Mouse (Mus musculus) common myeloid progenitor, adult 5-6 weeks (primary cell): Measurements from ENCODE around the gene Slc50a1. TPM values are rescaled to one million over a fixed set of nuclear protein-coding genes. Genes with fewer than 3 reads are reported as not detected.

Experiments used
- ATAC-seq: replicated peaks from 2 replicates; pipeline ENCODE4 v1.8.0; 2016; ENCODE audit warnings: low read depth, mild to moderate bottlenecking, moderate TSS enrichment, inconsistent platforms; ENCODE audit not compliant: poor library complexity, severe bottlenecking
- total RNA-seq: library from RNA; stranded (forward); fragments of 200-1000, 187-1606 nt; gene quantifications from 2 replicates; pipeline ENCODE4 v1.2.3, GENCODE M21; 2017

Gene Slc50a1
- total RNA-seq, 1 experiment from 2014 or later: 65.3 TPM

GRCm38 (mm10) chr3:89296761-89297396, 26.5 kb upstream of the Slc50a1 start:
- no peak for ATAC-seq

- ATAC-seq: no peak
Measured at GRCm38 (mm10) chr3:89295685-89296230, 25.4 kb upstream of the Slc50a1 start.

GRCm38 (mm10) chr3:89294195-89294594, 23.8 kb upstream of the Slc50a1 start:
- no peak for ATAC-seq

- no peak for ATAC-seq
Measured at GRCm38 (mm10) chr3:89293247-89293918, 23.0 kb upstream of the Slc50a1 start.

- no peak for ATAC-seq
Measured at GRCm38 (mm10) chr3:89292303-89292702, 21.9 kb upstream of the Slc50a1 start.

GRCm38 (mm10) chr3:89291874-89292273, 21.5 kb upstream of the Slc50a1 start:
- no peak for ATAC-seq

GRCm38 (mm10) chr3:89288503-89288928, 18.1 kb upstream of the Slc50a1 start:
- ATAC-seq: no peak

GRCm38 (mm10) chr3:89287286-89287685, 16.9 kb upstream of the Slc50a1 start:
- ATAC-seq: no peak

GRCm38 (mm10) chr3:89285526-89285925, 15.2 kb upstream of the Slc50a1 start:
- no peak for ATAC-seq

GRCm38 (mm10) chr3:89284261-89284660, 13.9 kb upstream of the Slc50a1 start:
- ATAC-seq: no peak

- ATAC-seq: no peak
Measured at GRCm38 (mm10) chr3:89282291-89282643, 11.9 kb upstream of the Slc50a1 start.

GRCm38 (mm10) chr3:89281579-89282290, 11.4 kb upstream of the Slc50a1 start:
- peak; percentile 72 for ATAC-seq

GRCm38 (mm10) chr3:89280606-89281511, 10.5 kb upstream of the Slc50a1 start, which contains the start of gene Efna1:
Gene Efna1, minus strand, starts transcription at chr3:89281142.
- peak; percentile 31; the same call in 1 of the 2 replicates for ATAC-seq

- no peak for ATAC-seq
Measured at GRCm38 (mm10) chr3:89280050-89280605, 9.8 kb upstream of the Slc50a1 start.

GRCm38 (mm10) chr3:89279153-89279890, 9.0 kb upstream of the Slc50a1 start:
- peak; percentile 62 for ATAC-seq

GRCm38 (mm10) chr3:89278643-89279042, 8.3 kb upstream of the Slc50a1 start:
- ATAC-seq: no peak

GRCm38 (mm10) chr3:89278107-89278506, 7.7 kb upstream of the Slc50a1 start:
- no peak for ATAC-seq

- no peak for ATAC-seq
Measured at GRCm38 (mm10) chr3:89277281-89278021, 7.1 kb upstream of the Slc50a1 start.
